Mouse (Mus musculus): ENCODE measurements at regions not wholly inside any gene's neighbourhood (a gene's known extent, or its start where the extent isn't known, plus 50 kb on each side); places are given as distances from the start of the nearest gene placed in this dataset.

DNA sequence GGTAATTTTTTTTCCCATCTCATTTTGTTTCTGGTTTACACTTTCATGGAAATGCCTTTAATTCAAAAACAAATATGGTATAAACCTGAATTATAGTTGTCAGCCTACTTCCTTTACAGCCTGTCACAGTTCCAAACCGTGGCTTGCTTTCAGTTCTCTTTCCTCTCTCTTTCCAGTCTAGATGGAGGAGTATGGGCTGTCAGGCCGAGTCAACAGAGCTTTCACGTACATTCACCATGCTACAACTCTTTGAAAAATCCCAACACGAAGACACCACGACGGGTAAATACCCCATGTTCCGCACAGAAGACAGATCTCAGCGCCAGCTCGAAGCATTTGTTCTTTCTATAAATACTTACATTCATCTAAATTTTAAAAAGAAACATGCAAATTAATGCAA lies 125.2 kb upstream of the Ufm1 start:
- Histone ChIP-seq H3K27me3 (replicated peaks) (no peaks in the 10 kb centered on the region), H3K9ac (ENCODE audit: insufficient read depth, low read depth) (no peak overlapping the region), H3K27ac (ENCODE audit: insufficient read depth, low read depth) (no peak overlapping the region), H3K79me2 (replicated peaks; ENCODE audit: control insufficient read depth, extremely low read depth, insufficient read depth, poor library complexity, severe bottlenecking) (no peaks in the 10 kb centered on the region), H3K4me2 (ENCODE audit: insufficient read depth, low read depth, poor library complexity, severe bottlenecking) (peak overlapping the region; percentile 29; the same call in 1 of the 2 replicates), H3K4me1 (ENCODE audit: control insufficient read depth in 1 of 2, insufficient read depth in 2 of 2) (peaks cover 0 to 32% of the 10 kb centered on the region in 2 experiments; a peak in 2 of 4 replicates), H3K36me3 (replicated peaks in 1 of 2; ENCODE audit: control insufficient read depth in 1 of 2, insufficient read depth in 1 of 2, low read length in 1 of 2) (no peaks in the 10 kb centered on the region), H3K9me3 (replicated peaks; ENCODE audit: low read length) (no peaks in the 10 kb centered on the region), H3K4me3 (replicated peaks in 1 of 3; ENCODE audit: low read depth in 2 of 3, low read length in 2 of 3, poor library complexity in 1 of 3) (no peak overlapping the region)
- in situ Hi-C loops (cut with MboI; ENCODE audit: low pct_ligation_motif_present, low pct_unique_long_range_greater_than_20kb, low sequenced_read_pairs) (loop anchor here (25.0 kb wide), 1 partner anchor 251 kb away; no protein-coding TSS in a partner anchor), dilution Hi-C loops (cut with MboI; ENCODE audit: extremely low pct_ligation_motif_present, extremely low pct_unique_long_range_greater_than_20kb, low sequenced_read_pairs) (no loop called here)
- peak; percentile 20 for DNase-seq (ENCODE audit: extremely low read depth)
- no peak for TF ChIP-seq TCF12 (IDR thresholded peaks at IDR 0.05; ENCODE audit: low read depth, low read length)
- TF ChIP-seq NRF1 (IDR thresholded peaks at IDR 0.05; ENCODE audit: low read depth, low read length) = no peak
- no peak for TF ChIP-seq SIN3A (IDR thresholded peaks at IDR 0.05; ENCODE audit: low read length)
- no peak for TF ChIP-seq NELFE (IDR thresholded peaks at IDR 0.05; ENCODE audit: low read depth, low read length)
- TF ChIP-seq IRF4 (IDR thresholded peaks at IDR 0.05; ENCODE audit: low read depth, low read length) = 0 out of 2 replicates have a peak, but pooled peaks have one; percentile 7

DNA sequence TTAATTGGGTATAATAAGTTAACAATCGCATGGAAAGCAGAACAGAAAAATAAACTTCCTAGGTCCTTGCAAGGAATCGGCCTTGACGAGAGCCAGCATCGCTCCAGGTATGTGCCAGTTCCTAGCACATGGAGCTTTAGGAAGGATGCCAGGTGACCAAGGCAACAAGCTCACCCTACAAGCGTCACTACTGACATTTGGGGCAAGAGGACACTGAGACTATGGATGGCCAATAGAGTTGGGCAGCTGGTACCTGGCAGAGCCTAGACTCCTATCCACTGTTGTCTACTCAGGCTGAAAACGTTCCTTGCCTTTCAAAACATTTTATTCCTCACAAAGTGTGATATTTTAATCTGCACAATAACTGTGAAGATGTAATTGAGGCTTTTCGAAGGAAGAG lies 124.6 kb upstream of the Ufm1 start:
- Histone ChIP-seq H3K9ac (ENCODE audit: insufficient read depth, low read depth) (no peak overlapping the region), H3K27ac (ENCODE audit: insufficient read depth, low read depth) (no peak overlapping the region), H3K79me2 (replicated peaks; ENCODE audit: control insufficient read depth, extremely low read depth, insufficient read depth, poor library complexity, severe bottlenecking) (no peaks in the 10 kb centered on the region), H3K36me3 (replicated peaks in 1 of 2; ENCODE audit: control insufficient read depth in 1 of 2, insufficient read depth in 1 of 2, low read length in 1 of 2) (no peaks in the 10 kb centered on the region), H3K27me3 (replicated peaks) (no peaks in the 10 kb centered on the region), H3K4me2 (ENCODE audit: insufficient read depth, low read depth, poor library complexity, severe bottlenecking) (no peak overlapping the region), H3K4me3 (replicated peaks in 1 of 3; ENCODE audit: low read depth in 2 of 3, low read length in 2 of 3, poor library complexity in 1 of 3) (no peak overlapping the region), H3K4me1 (ENCODE audit: control insufficient read depth in 1 of 2, insufficient read depth in 2 of 2) (peaks cover 0 to 27% of the 10 kb centered on the region in 2 experiments; a peak in 2 of 4 replicates), H3K9me3 (replicated peaks; ENCODE audit: low read length) (no peaks in the 10 kb centered on the region)
- TF ChIP-seq CHD2 (IDR thresholded peaks at IDR 0.05; ENCODE audit: low read length) (no peak), NELFE (IDR thresholded peaks at IDR 0.05; ENCODE audit: low read depth, low read length) (no peak), RCOR1 (conservative IDR thresholded peaks at IDR 0.05; ENCODE audit: low read depth, low read length) (no peak), ZMIZ1 (IDR thresholded peaks at IDR 0.05; ENCODE audit: low read depth, low read length) (no peak), NRF1 (IDR thresholded peaks at IDR 0.05; ENCODE audit: low read depth, low read length) (no peak), USF1 (IDR thresholded peaks at IDR 0.05; ENCODE audit: low read depth, low read length) (no peak), TBP (conservative IDR thresholded peaks at IDR 0.05; ENCODE audit: low read depth, low read length) (no peak), USF2 (conservative IDR thresholded peaks at IDR 0.05; ENCODE audit: low read depth, low read length) (no peak), SMC3 (IDR thresholded peaks at IDR 0.05; ENCODE audit: low read depth, low read length) (no peak), JUN (IDR thresholded peaks at IDR 0.05; ENCODE audit: insufficient read depth, low read depth, low read length) (no peak), CTCF (conservative IDR thresholded peaks at IDR 0.05 in 1 of 2, IDR thresholded peaks at IDR 0.05 in 1 of 2; ENCODE audit: low read depth in 2 of 2, low read length in 2 of 2) (no peak), CHD1 (IDR thresholded peaks at IDR 0.05; ENCODE audit: low read depth, low read length) (no peak), TCF12 (IDR thresholded peaks at IDR 0.05; ENCODE audit: low read depth, low read length) (no peak), ETS1 (conservative IDR thresholded peaks at IDR 0.05; ENCODE audit: low read depth, low read length) (no peak), E2F4 (IDR thresholded peaks at IDR 0.05; ENCODE audit: insufficient replicate concordance, low read depth, low read length) (no peak), GABPA (IDR thresholded peaks at IDR 0.05; ENCODE audit: insufficient replicate concordance, low read depth, low read length) (no peak)
- in situ Hi-C loops (cut with MboI; ENCODE audit: low pct_ligation_motif_present, low pct_unique_long_range_greater_than_20kb, low sequenced_read_pairs) (loop anchor here (25.0 kb wide), 1 partner anchor 251 kb away; no protein-coding TSS in a partner anchor), dilution Hi-C loops (cut with MboI; ENCODE audit: extremely low pct_ligation_motif_present, extremely low pct_unique_long_range_greater_than_20kb, low sequenced_read_pairs) (no loop called here)
- DNase-seq (ENCODE audit: extremely low read depth) = no peak
